19 mouse cellular contexts compared by ENCODE assay signal in genomic region chr11:103733069-103733468, GRCm38 (mm10). TPM values are rescaled to one million over a fixed set of nuclear protein-coding genes. Genes with fewer than 3 reads are reported as not detected.
DNase-seq lines count a peak whose midpoint lies in the region.
"Had no signal": no experiment of that assay in that cellular context is flagged by ENCODE, and none has a peak within 500 bp of the region (broad histone marks: within the 10 kb centered on the region; RNA-seq: fewer than 3 reads in every experiment).

No protein-coding gene starts in this region.

- intact Hi-C loops in left cerebral cortex, postnatal 36 days (cut with DNase I), result no loop called here
- intact Hi-C loops in left cerebral cortex, postnatal 10 days (cut with DNase I), result no loop called here

- DNase-seq in frontal cortex, adult 2 months (ENCODE audit: extremely low spot score in 1 of 2, low spot score in 1 of 2), result peak; percentile 32 to 72
- no peak for DNase-seq in frontal cortex, postnatal 10 days (ENCODE audit: low spot score in 2 of 2)
- peak; percentile 32 to 39 for DNase-seq in left cerebral cortex, postnatal 36 days (ENCODE audit: low spot score in 2 of 2)
- no peak for DNase-seq in left cerebral cortex, postnatal 10 days (ENCODE audit: extremely low spot score in 1 of 2, low spot score in 2 of 2)
- DNase-seq in brain, adult 2 months (ENCODE audit: low read depth, low spot score), result peak; percentile 79
- DNase-seq in right cerebral cortex, postnatal 36 days (ENCODE audit: low spot score in 2 of 2), result peak; percentile 41 to 56
- DNase-seq in adrenal gland, postnatal 25 days, result no peak
- DNase-seq: adrenal gland, postnatal 14 days; cerebellum, adult 2 months; cerebellum, postnatal 10 days; gastrocnemius, postnatal 10 days; heart, adult 18-20 months; heart, postnatal 10 days; heart, postnatal 4 days had no signal

RNA-seq across cellular contexts. Expression of gene Wnt9b, which starts 16.6 kb away (rescaled TPM):
- 0.21 and 0.24 TPM in 2 replicates for polyA plus RNA-seq in frontal cortex, adult 2 months (2012; rRNA removed)
- under 1 TPM; 0.17 to 0.32 TPM for total RNA-seq in left cerebral cortex, postnatal 36 days (2021)
- under 1 TPM in 1 of 2 experiments, not detected in 1; 0.08 TPM for total RNA-seq in left cerebral cortex, postnatal 10 days (2021)
- 0.12 TPM in 1 of 2 replicates, not detected in the other for total RNA-seq in adrenal gland, postnatal 25 days (2021)
- total RNA-seq: CH12.LX; gastrocnemius, postnatal 4 days had no signal
- polyA plus RNA-seq: activated CD4-positive, CD25-positive, alpha-beta regulatory T cell, adult 4 months; Patski had no signal

RNA-seq across cellular contexts. Expression of gene Gosr2, which starts 35.4 kb away (rescaled TPM):
- 89.4 and 90.9 TPM in 2 replicates for polyA plus RNA-seq in frontal cortex, adult 2 months (2012; rRNA removed)
- 10 to 100 TPM; 64.0 to 70.3 TPM for total RNA-seq in left cerebral cortex, postnatal 36 days (2021)
- 10 to 100 TPM; 71.8 to 76.4 TPM for total RNA-seq in left cerebral cortex, postnatal 10 days (2021)
- 76.0 and 82.7 TPM in 2 replicates for total RNA-seq in adrenal gland, postnatal 25 days (2021)

RNA-seq across cellular contexts. Expression of gene Wnt3, which starts 40.9 kb away (rescaled TPM):
- polyA plus RNA-seq in frontal cortex, adult 2 months (2012; rRNA removed), result 1.8 and 2.0 TPM in 2 replicates
- total RNA-seq in left cerebral cortex, postnatal 36 days (2021), result 1 to 10 TPM; 1.2 to 1.8 TPM
- under 1 TPM; 0.69 to 0.99 TPM for total RNA-seq in left cerebral cortex, postnatal 10 days (2021)
- 0.15 TPM in 1 of 2 replicates, not detected in the other for total RNA-seq in adrenal gland, postnatal 25 days (2021)
- total RNA-seq: heart, adult 18-20 months; heart, postnatal 10 days; heart, postnatal 4 days had no signal
- polyA plus RNA-seq: heart, embryonic 14.5 days; Patski had no signal

Comparison
In these comparisons a context has a peak if more than half of its experiments do, and no peak if none do; other contexts are left out.
1. DNase-seq: peak in frontal cortex, adult 2 months (2 of 2), left cerebral cortex, postnatal 36 days (2 of 2), brain, adult 2 months (single experiment) and right cerebral cortex, postnatal 36 days (2 of 2); none in frontal cortex, postnatal 10 days (0 of 2), left cerebral cortex, postnatal 10 days (0 of 2) and adrenal gland, postnatal 25 days (single experiment).